Mouse (Mus musculus) embryonic facial prominence, embryonic 14.5 days (tissue): Measurements from ENCODE around the gene Wnk3. TPM values are rescaled to one million over a fixed set of nuclear protein-coding genes. Genes with fewer than 3 reads are reported as not detected.
"Not testable (repeated sequence)": the region's sequence is repeated elsewhere in the genome, so short reads cannot be mapped to it uniquely, and the experiment has no call there.

Source experiments
- ATAC-seq: fragments of 200-750 bp; cut with Nextera tagmentation; 2 replicates; pipeline ENCODE4 v1.8.0; 2017; ENCODE audit warnings: low read depth, moderate number of reproducible peaks, moderate TSS enrichment
- DNase-seq: peaks from one replicate; pipeline ENCODE4 v3.0.0-alpha.2; 2015; ENCODE audit warnings: low spot score
- H3K27ac ChIP-seq: fragments of 300-500 bp; sonication (generic); replicated peaks from 2 replicates; pipeline ENCODE4 v1.5.1; 2014; ENCODE audit warnings: low read depth, mild to moderate bottlenecking, low read length, moderate library complexity
- H3K27me3 ChIP-seq: fragments of 300-500 bp; sonication (generic); replicated peaks from 2 replicates; pipeline ENCODE4 v1.6.1; 2014; ENCODE audit warnings: low read length; ENCODE audit not compliant: control insufficient read depth, insufficient read depth
- H3K36me3 ChIP-seq: fragments of 300-500 bp; sonication (generic); 2 replicates; pipeline ENCODE4 v1.6.1; 2014; ENCODE audit warnings: low read length, mixed read lengths; ENCODE audit not compliant: control insufficient read depth, insufficient read depth
- H3K4me1 ChIP-seq: fragments of 300-500 bp; sonication (generic); 2 replicates; pipeline ENCODE4 v1.6.1; 2014; ENCODE audit warnings: antibody characterized with exemption, low read length; ENCODE audit not compliant: control insufficient read depth, insufficient read depth
- H3K4me2 ChIP-seq: fragments of 300-500 bp; sonication (generic); 2 replicates; pipeline ENCODE4 v1.6.1; 2014; ENCODE audit warnings: low read depth, mild to moderate bottlenecking, low read length, moderate library complexity, mixed read lengths
- H3K4me3 ChIP-seq: fragments of 300-500 bp; sonication (generic); 2 replicates; pipeline ENCODE4 v1.5.1; 2014; ENCODE audit warnings: low read depth, mild to moderate bottlenecking, low read length
- H3K9ac ChIP-seq: fragments of 300-500 bp; sonication (generic); 2 replicates; pipeline ENCODE4 v1.6.1; 2014; ENCODE audit warnings: low read depth, mild to moderate bottlenecking, low read length, moderate library complexity, mixed read lengths
- H3K9me3 ChIP-seq: fragments of 300-500 bp; sonication (generic); 2 replicates; pipeline ENCODE4 v1.6.1; 2016; ENCODE audit warnings: low read length; ENCODE audit not compliant: control insufficient read depth
- WGBS: fragments of 180-500 bp; shearing (Covaris S2); extraction: QIAGEN DNeasy Blood & Tissue Kit; methylation state at CpG from one replicate; pipeline ENCODE4 v1.1.7; 2014; 5-methylcytosine and 5-hydroxymethylcytosine counted together
- polyA plus RNA-seq: library from polyadenylated mRNA; unstranded; fragments of >200 nt; fragmentation: Nextera tagmentation; extraction: Ambion mirVana; gene quantifications from 2 replicates; pipeline ENCODE4 v1.2.1, GENCODE M21; 2014

The Wnk3 gene
- polyA plus RNA-seq = 2.7 and 3.6 TPM in 2 replicates

- Histone ChIP-seq H3K27ac (no peak within 1 kb of the TSS), H3K36me3 (0 out of 2 replicates have a peak, but pooled peaks cover under 1% of the 10 kb centered on the region), H3K9me3 (no peaks in the 10 kb centered on the region), H3K4me3 (no peak within 1 kb of the TSS), H3K4me2 (no peak within 1 kb of the TSS), H3K27me3 (no peaks in the 10 kb centered on the region), H3K4me1 (no peaks in the 10 kb centered on the region), H3K9ac (no peak within 1 kb of the TSS)
- 88% methylated on average over 2 of the region's 2 CpGs for WGBS
- ATAC-seq = no peak
- no peak for DNase-seq
Observed at GRCm38 (mm10) chrX:151197778-151198177, at the start of gene Wnk3. Gene Wnk3, plus strand, starts transcription at chrX:151198078.

- 58% methylated on average over 6 of the region's 6 CpGs for WGBS
- Histone ChIP-seq H3K36me3 (no peaks in the 10 kb centered on the region), H3K4me2 (no peak overlapping the region), H3K4me3 (no peak overlapping the region), H3K27ac (no peak overlapping the region), H3K9ac (no peak overlapping the region), H3K9me3 (no peaks in the 10 kb centered on the region), H3K27me3 (no peaks in the 10 kb centered on the region), H3K4me1 (no peaks in the 10 kb centered on the region)
- DNase-seq = no peak
- no peak for ATAC-seq
Observed at GRCm38 (mm10) chrX:151158414-151158813, 39.5 kb upstream of the Wnk3 start.

- no peaks in the 10 kb centered on the region for H3K36me3 ChIP-seq
- H3K9me3 ChIP-seq = no peaks in the 10 kb centered on the region
- peak; percentile 85 for DNase-seq
- H3K4me2 ChIP-seq = peak overlapping the region; percentile 58
- peak overlapping the region; percentile 51 for H3K4me3 ChIP-seq
- WGBS = 17% methylated on average over 19 of the region's 25 CpGs
- ATAC-seq = peak; percentile 77
- H3K9ac ChIP-seq = peak overlapping the region; percentile 53
- no peaks in the 10 kb centered on the region for H3K27me3 ChIP-seq
- H3K27ac ChIP-seq = peak overlapping the region; percentile 93
- no peaks in the 10 kb centered on the region for H3K4me1 ChIP-seq
Observed at GRCm38 (mm10) chrX:151168438-151169131, 29.3 kb upstream of the Wnk3 start.

- H3K27ac ChIP-seq = peak overlapping the region; percentile 93
- peak overlapping the region; percentile 51 for H3K4me3 ChIP-seq
- no peaks in the 10 kb centered on the region for H3K36me3 ChIP-seq
- peak overlapping the region; percentile 58 for H3K4me2 ChIP-seq
- no peaks in the 10 kb centered on the region for H3K27me3 ChIP-seq
- ATAC-seq = peak; percentile 95
- peak; percentile 94 for DNase-seq
- no peaks in the 10 kb centered on the region for H3K9me3 ChIP-seq
- 35% methylated on average over 28 of the region's 58 CpGs for WGBS
- H3K4me1 ChIP-seq = no peaks in the 10 kb centered on the region
- H3K9ac ChIP-seq = peak overlapping the region; percentile 53
Observed at GRCm38 (mm10) chrX:151169261-151169961, 28.5 kb upstream of the Wnk3 start.

DNA sequence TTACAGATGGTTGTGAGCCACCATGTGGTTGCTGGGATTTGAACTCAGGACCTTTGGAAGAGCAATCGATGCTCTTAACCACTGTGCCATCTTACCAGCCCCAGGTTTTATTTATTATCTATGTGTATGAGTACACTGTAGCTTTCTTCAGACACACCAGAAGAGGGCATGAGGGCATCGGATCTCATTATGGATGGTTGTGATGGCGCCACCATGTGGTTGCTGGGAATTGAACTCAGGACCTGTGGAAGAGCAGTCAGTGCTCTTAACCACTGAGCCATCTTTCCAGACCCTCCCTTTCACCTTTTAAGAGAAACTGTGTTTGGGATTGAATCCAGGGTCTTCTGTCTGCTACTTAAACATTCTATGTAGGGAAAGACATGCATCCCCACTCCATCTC is 24.7 kb upstream of the Wnk3 start:
- H3K4me3 ChIP-seq, H3K4me2 ChIP-seq, H3K4me1 ChIP-seq, ATAC-seq, H3K27me3 ChIP-seq, H3K9me3 ChIP-seq, H3K27ac ChIP-seq, H3K9ac ChIP-seq, H3K36me3 ChIP-seq, DNase-seq: not testable (repeated sequence)
- 71% methylated on average over 3 of the region's 3 CpGs for WGBS

- DNase-seq (peak; percentile 11), ATAC-seq (peak; percentile 63; the same call in 1 of the 2 replicates)
- H3K9ac ChIP-seq = no peak overlapping the region
- H3K4me3 ChIP-seq = no peak overlapping the region
- no peak overlapping the region for H3K4me2 ChIP-seq
- H3K36me3 ChIP-seq = no peaks in the 10 kb centered on the region
- no peaks in the 10 kb centered on the region for H3K9me3 ChIP-seq
- no peak overlapping the region for H3K27ac ChIP-seq
- no peaks in the 10 kb centered on the region for H3K4me1 ChIP-seq
- no peaks in the 10 kb centered on the region for H3K27me3 ChIP-seq
Observed at GRCm38 (mm10) chrX:151298329-151298728, 100.5 kb downstream of the Wnk3 start.

- H3K27me3 ChIP-seq = peaks cover 7% of the 10 kb centered on the region; the same call in 1 of the 2 replicates
- no peak overlapping the region for H3K27ac ChIP-seq
- no peak overlapping the region for H3K9ac ChIP-seq
- DNase-seq (no peak), ATAC-seq (no peak)
- no peaks in the 10 kb centered on the region for H3K36me3 ChIP-seq
- no peaks in the 10 kb centered on the region for H3K4me1 ChIP-seq
- WGBS = 75% methylated on average over 4 of the region's 4 CpGs
- H3K4me2 ChIP-seq = no peak overlapping the region
- H3K4me3 ChIP-seq = no peak overlapping the region
- no peaks in the 10 kb centered on the region for H3K9me3 ChIP-seq
Observed at GRCm38 (mm10) chrX:151313732-151314131, 115.9 kb downstream of the Wnk3 start.

DNA sequence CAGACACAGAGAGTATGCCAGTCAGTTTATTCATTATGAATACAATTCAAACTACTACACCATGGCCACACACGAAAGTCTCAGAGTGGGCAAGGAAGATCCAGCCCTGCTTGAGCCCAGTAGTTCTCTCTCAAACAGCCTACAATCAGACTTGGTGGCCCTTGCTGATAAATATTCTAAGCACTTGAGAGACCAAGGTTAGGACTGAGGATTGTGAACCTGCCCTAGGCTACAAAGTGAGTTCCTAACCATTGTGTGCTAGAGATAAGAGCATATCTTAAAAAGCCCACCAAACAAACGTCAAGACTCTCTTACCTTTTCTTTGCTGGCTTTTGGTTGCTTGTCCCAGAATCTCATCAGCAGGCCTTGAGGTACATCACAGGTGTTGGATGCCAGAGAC is 135.7 kb downstream of the Wnk3 start:
- ATAC-seq (no peak), DNase-seq (no peak)
- no peak overlapping the region for H3K4me3 ChIP-seq
- no peaks in the 10 kb centered on the region for H3K9me3 ChIP-seq
- no peak overlapping the region for H3K9ac ChIP-seq
- no peak overlapping the region for H3K27ac ChIP-seq
- no peaks in the 10 kb centered on the region for H3K4me1 ChIP-seq
- H3K4me2 ChIP-seq = no peak overlapping the region
- no peaks in the 10 kb centered on the region for H3K36me3 ChIP-seq
- WGBS = 86% methylated on average over 2 of the region's 2 CpGs
- H3K27me3 ChIP-seq = peaks cover 3% of the 10 kb centered on the region; the same call in 1 of the 2 replicates
